Comparison of ENCODE assay signal across 31 mouse cellular contexts in the genomic region with DNA sequence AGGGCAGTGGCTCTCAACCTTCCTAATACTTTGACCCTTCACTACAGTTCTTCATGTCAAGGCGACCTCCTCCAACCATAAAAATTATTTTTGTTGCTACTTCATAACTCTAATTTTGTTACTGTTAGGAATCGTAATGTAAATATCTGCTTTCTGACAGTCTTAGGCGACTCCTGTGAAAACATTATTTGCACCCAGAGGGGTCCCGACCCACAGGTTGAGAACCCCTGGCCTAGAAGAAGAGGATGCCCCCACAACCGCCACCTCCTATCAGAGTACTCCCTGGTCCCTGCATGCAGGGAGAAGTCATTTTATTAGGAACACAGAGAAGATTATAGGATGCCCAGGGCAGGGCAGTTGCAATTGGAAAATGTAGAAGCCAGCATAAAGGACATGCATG. TPM values are rescaled to one million over a fixed set of nuclear protein-coding genes. Genes with fewer than 3 reads are reported as not detected.
"Had no signal": no experiment of that assay in that cellular context is flagged by ENCODE, and none has a peak within 500 bp of the region (broad histone marks: within the 10 kb centered on the region; RNA-seq: fewer than 3 reads in every experiment).

No protein-coding gene starts in this region.

- H3K9ac ChIP-seq: heart, embryonic 12.5 days; heart, embryonic 13.5 days; heart, embryonic 15.5 days; hindbrain, embryonic 12.5 days; hindbrain, embryonic 13.5 days; hindbrain, embryonic 14.5 days; hindbrain, embryonic 15.5 days; intestine, embryonic 15.5 days; kidney, embryonic 15.5 days had no signal

- H3K36me3 ChIP-seq: heart, embryonic 10.5 days; heart, embryonic 12.5 days; heart, embryonic 13.5 days; heart, embryonic 15.5 days; hindbrain, embryonic 10.5 days; hindbrain, embryonic 12.5 days; hindbrain, embryonic 13.5 days; hindbrain, embryonic 15.5 days; intestine, embryonic 15.5 days; kidney, embryonic 15.5 days had no signal

- H3K4me3 ChIP-seq: heart, embryonic 10.5 days; heart, embryonic 12.5 days; heart, embryonic 13.5 days; heart, embryonic 15.5 days; hindbrain, embryonic 10.5 days; hindbrain, embryonic 12.5 days; hindbrain, embryonic 13.5 days; hindbrain, embryonic 15.5 days; intestine, embryonic 15.5 days; kidney, embryonic 15.5 days; layer of hippocampus, adult 2 months; left cerebral cortex, adult 2 months had no signal

- H3K27me3 ChIP-seq: heart, embryonic 12.5 days; heart, embryonic 13.5 days; heart, embryonic 15.5 days; hindbrain, embryonic 12.5 days; hindbrain, embryonic 15.5 days; intestine, embryonic 15.5 days; kidney, embryonic 15.5 days had no signal

- H3K4me1 ChIP-seq: hindbrain, embryonic 12.5 days; hindbrain, embryonic 15.5 days had no signal

- H3K9me3 ChIP-seq: heart, embryonic 10.5 days; heart, embryonic 12.5 days; heart, embryonic 13.5 days; heart, embryonic 15.5 days; hindbrain, embryonic 10.5 days; hindbrain, embryonic 12.5 days; hindbrain, embryonic 13.5 days; hindbrain, embryonic 15.5 days; intestine, embryonic 15.5 days; kidney, embryonic 15.5 days had no signal

- H3K27ac ChIP-seq: heart, embryonic 13.5 days; heart, embryonic 15.5 days; hindbrain, embryonic 10.5 days; hindbrain, embryonic 12.5 days; hindbrain, embryonic 13.5 days; hindbrain, embryonic 14.5 days; hindbrain, embryonic 15.5 days; hindbrain, postnatal 0 days; intestine, embryonic 15.5 days; kidney, embryonic 15.5 days; kidney, postnatal 0 days; layer of hippocampus, adult 2 months; left cerebral cortex, adult 2 months had no signal

- DNase-seq: heart, postnatal 10 days; heart, postnatal 14 days; heart, postnatal 36 days; heart, postnatal 4 days; kidney, adult 11 months; kidney, adult 18-20 months; kidney, adult 2 months; kidney, adult 8-10 months; kidney, adult 9 months; kidney, postnatal 10 days; kidney, postnatal 14 days; kidney, postnatal 25 days; kidney, postnatal 4 days; layer of hippocampus, adult 9-11 months; layer of hippocampus, postnatal 36 days had no signal

RNA-seq across cellular contexts. Expression of a gene that starts 6.6 kb away (rescaled TPM):
- total RNA-seq: hindbrain, postnatal 0 days; layer of hippocampus, postnatal 14 days had no signal
